Mouse (Mus musculus): Measurements from ENCODE around the gene Kazn. TPM values are rescaled to one million over a fixed set of nuclear protein-coding genes. Genes with fewer than 3 reads are reported as not detected.

Gene Kazn
- polyA plus RNA-seq, 1 experiment from 2014 or later, result 10.6 TPM

GRCm38 (mm10) chr4:142057529-142058216 is 181.5 kb downstream of the Kazn start:
- ATAC-seq (ENCODE audit: insufficient read depth, low FRiP score, low TSS enrichment) (no peak), DNase-seq (ENCODE audit: low spot score) (no peak)
- WGBS, result 85% methylated on average over 22 of the region's 22 CpGs
- no peaks in the 10 kb centered on the region for H3K36me3 ChIP-seq (ENCODE audit: control insufficient read depth, insufficient read depth, low read length)
- no peak overlapping the region for H3K4me3 ChIP-seq (ENCODE audit: low read depth, low read length)
- H3K9ac ChIP-seq (ENCODE audit: low read length), result no peak overlapping the region
- H3K4me2 ChIP-seq (ENCODE audit: low read depth), result no peak overlapping the region
- H3K9me3 ChIP-seq (ENCODE audit: control insufficient read depth, low read length), result no peaks in the 10 kb centered on the region
- no peak overlapping the region for H3K27ac ChIP-seq (ENCODE audit: low read depth, low read length)
- no peaks in the 10 kb centered on the region for H3K27me3 ChIP-seq (ENCODE audit: control insufficient read depth, insufficient read depth, low read length)
- 0 out of 2 replicates have a peak, but pooled peaks cover 6% of the 10 kb centered on the region for H3K4me1 ChIP-seq (ENCODE audit: control insufficient read depth, insufficient read depth, low read length)

GRCm38 (mm10) chr4:142055600-142055999 is 183.6 kb downstream of the Kazn start:
- Histone ChIP-seq H3K27me3 (ENCODE audit: control insufficient read depth, insufficient read depth, low read length) (no peaks in the 10 kb centered on the region), H3K36me3 (ENCODE audit: control insufficient read depth, insufficient read depth, low read length) (no peaks in the 10 kb centered on the region), H3K4me1 (ENCODE audit: control insufficient read depth, insufficient read depth, low read length) (no peaks in the 10 kb centered on the region), H3K27ac (ENCODE audit: low read depth, low read length) (no peak overlapping the region), H3K4me3 (ENCODE audit: low read depth, low read length) (no peak overlapping the region), H3K9me3 (ENCODE audit: control insufficient read depth, low read length) (no peaks in the 10 kb centered on the region), H3K4me2 (ENCODE audit: low read depth) (no peak overlapping the region), H3K9ac (ENCODE audit: low read length) (no peak overlapping the region)
- DNase-seq (ENCODE audit: low spot score) (no peak), ATAC-seq (ENCODE audit: insufficient read depth, low FRiP score, low TSS enrichment) (no peak)
- 83% methylated on average over 8 of the region's 8 CpGs for WGBS

- Histone ChIP-seq H3K4me1 (ENCODE audit: control insufficient read depth, insufficient read depth, low read length) (no peaks in the 10 kb centered on the region), H3K9me3 (ENCODE audit: control insufficient read depth, low read length) (no peaks in the 10 kb centered on the region), H3K9ac (ENCODE audit: low read length) (no peak overlapping the region), H3K4me3 (ENCODE audit: low read depth, low read length) (no peak overlapping the region), H3K4me2 (ENCODE audit: low read depth) (no peak overlapping the region), H3K36me3 (ENCODE audit: control insufficient read depth, insufficient read depth, low read length) (no peaks in the 10 kb centered on the region), H3K27ac (ENCODE audit: low read depth, low read length) (no peak overlapping the region), H3K27me3 (ENCODE audit: control insufficient read depth, insufficient read depth, low read length) (no peaks in the 10 kb centered on the region)
- 86% methylated on average over 11 of the region's 11 CpGs for WGBS
- DNase-seq (ENCODE audit: low spot score) (no peak), ATAC-seq (ENCODE audit: insufficient read depth, low FRiP score, low TSS enrichment) (no peak)
Observed at GRCm38 (mm10) chr4:142054580-142054979, 184.6 kb downstream of the Kazn start.

DNA sequence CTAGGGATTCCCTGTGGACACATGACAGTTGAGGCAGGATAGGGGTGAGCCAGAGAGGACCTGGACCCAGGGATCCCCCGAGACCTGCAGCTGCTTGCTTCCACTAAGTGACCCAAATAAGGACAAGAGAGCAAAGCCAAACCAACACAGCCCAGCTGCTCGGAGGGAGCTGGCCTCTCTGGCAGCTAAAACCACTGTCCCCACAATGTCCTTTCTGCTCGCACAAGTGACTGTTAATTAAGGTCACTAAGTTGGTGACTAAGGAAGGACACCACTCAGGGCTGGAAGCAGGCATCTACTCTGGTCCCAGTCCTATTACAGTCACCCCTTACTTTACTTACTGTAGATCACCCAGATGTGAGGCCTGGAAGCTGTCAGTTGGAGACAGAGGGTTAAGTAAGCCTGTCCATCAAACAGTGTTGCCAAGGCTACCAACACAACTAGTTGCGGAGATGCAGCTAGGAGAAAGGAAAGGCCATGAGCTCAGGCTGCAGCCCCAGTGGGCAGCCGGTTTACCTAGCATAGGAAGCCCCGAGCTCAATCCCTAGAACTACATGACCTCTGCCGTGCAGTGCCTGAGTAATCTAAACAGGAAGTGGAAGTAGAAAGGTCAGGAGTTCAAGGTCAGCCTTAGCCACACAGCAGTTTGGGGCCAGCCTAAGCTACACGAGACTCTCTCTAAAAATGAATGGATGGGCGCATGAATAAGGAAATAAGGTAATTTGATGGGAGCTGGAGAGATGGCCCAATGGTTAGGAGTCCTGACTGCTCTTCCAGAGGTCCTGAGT is 185.3 kb downstream of the Kazn start:
- no peak overlapping the region for H3K4me2 ChIP-seq (ENCODE audit: low read depth)
- H3K36me3 ChIP-seq (ENCODE audit: control insufficient read depth, insufficient read depth, low read length), result no peaks in the 10 kb centered on the region
- no peaks in the 10 kb centered on the region for H3K27me3 ChIP-seq (ENCODE audit: control insufficient read depth, insufficient read depth, low read length)
- DNase-seq (ENCODE audit: low spot score) (no peak), ATAC-seq (ENCODE audit: insufficient read depth, low FRiP score, low TSS enrichment) (no peak)
- H3K9me3 ChIP-seq (ENCODE audit: control insufficient read depth, low read length), result no peaks in the 10 kb centered on the region
- H3K4me1 ChIP-seq (ENCODE audit: control insufficient read depth, insufficient read depth, low read length), result no peaks in the 10 kb centered on the region
- H3K27ac ChIP-seq (ENCODE audit: low read depth, low read length), result no peak overlapping the region
- no peak overlapping the region for H3K4me3 ChIP-seq (ENCODE audit: low read depth, low read length)
- H3K9ac ChIP-seq (ENCODE audit: low read length), result no peak overlapping the region
- 60% methylated on average over 9 of the region's 9 CpGs for WGBS

GRCm38 (mm10) chr4:142053261-142053660 is 185.9 kb downstream of the Kazn start:
- Histone ChIP-seq H3K9me3 (ENCODE audit: control insufficient read depth, low read length) (no peaks in the 10 kb centered on the region), H3K27ac (ENCODE audit: low read depth, low read length) (no peak overlapping the region), H3K4me2 (ENCODE audit: low read depth) (no peak overlapping the region), H3K4me3 (ENCODE audit: low read depth, low read length) (no peak overlapping the region), H3K36me3 (ENCODE audit: control insufficient read depth, insufficient read depth, low read length) (no peaks in the 10 kb centered on the region), H3K4me1 (ENCODE audit: control insufficient read depth, insufficient read depth, low read length) (no peaks in the 10 kb centered on the region), H3K9ac (ENCODE audit: low read length) (no peak overlapping the region), H3K27me3 (ENCODE audit: control insufficient read depth, insufficient read depth, low read length) (no peaks in the 10 kb centered on the region)
- ATAC-seq (ENCODE audit: insufficient read depth, low FRiP score, low TSS enrichment), result no peak
- WGBS, result 67% methylated on average over 4 of the region's 4 CpGs
- DNase-seq (ENCODE audit: low spot score), result no peak

- ATAC-seq (ENCODE audit: insufficient read depth, low FRiP score, low TSS enrichment), result no peak
- no peak for DNase-seq (ENCODE audit: low spot score)
- Histone ChIP-seq H3K36me3 (ENCODE audit: control insufficient read depth, insufficient read depth, low read length) (no peaks in the 10 kb centered on the region), H3K27me3 (ENCODE audit: control insufficient read depth, insufficient read depth, low read length) (no peaks in the 10 kb centered on the region), H3K4me2 (ENCODE audit: low read depth) (no peak overlapping the region), H3K9me3 (ENCODE audit: control insufficient read depth, low read length) (no peaks in the 10 kb centered on the region), H3K4me3 (ENCODE audit: low read depth, low read length) (no peak overlapping the region), H3K4me1 (ENCODE audit: control insufficient read depth, insufficient read depth, low read length) (no peaks in the 10 kb centered on the region), H3K9ac (ENCODE audit: low read length) (no peak overlapping the region), H3K27ac (ENCODE audit: low read depth, low read length) (no peak overlapping the region)
- 52% methylated on average over 22 of the region's 22 CpGs for WGBS
Observed at GRCm38 (mm10) chr4:142052391-142053132, 186.6 kb downstream of the Kazn start.

Other genes starting within 250 kb of the Kazn start
- gene Fhad1, start 224.3 kb downstream of the Kazn start, polyA plus RNA-seq (2014; fragmentation: Nextera tagmentation; extraction: Ambion mirVana), result 1.5 and 1.8 TPM in 2 replicates
- 5.1 and 8.0 TPM in 2 replicates for gene Tmem51, start 155.1 kb downstream of the Kazn start, polyA plus RNA-seq (2014; fragmentation: Nextera tagmentation; extraction: Ambion mirVana)